Mouse (Mus musculus) kidney, adult 18-20 months (tissue): ENCODE results near the gene Zswim5.
A peak's percentile ranks its signal among the peaks of the same experiment; 100 is the strongest.
"Not testable (repeated sequence)": the region's sequence is repeated elsewhere in the genome, so short reads cannot be mapped to it uniquely, and the experiment has no call there.

Experiments used
- DNase-seq: peaks from one replicate; pipeline ENCODE4 v3.0.0; 2021

Zswim5 gene

DNA sequence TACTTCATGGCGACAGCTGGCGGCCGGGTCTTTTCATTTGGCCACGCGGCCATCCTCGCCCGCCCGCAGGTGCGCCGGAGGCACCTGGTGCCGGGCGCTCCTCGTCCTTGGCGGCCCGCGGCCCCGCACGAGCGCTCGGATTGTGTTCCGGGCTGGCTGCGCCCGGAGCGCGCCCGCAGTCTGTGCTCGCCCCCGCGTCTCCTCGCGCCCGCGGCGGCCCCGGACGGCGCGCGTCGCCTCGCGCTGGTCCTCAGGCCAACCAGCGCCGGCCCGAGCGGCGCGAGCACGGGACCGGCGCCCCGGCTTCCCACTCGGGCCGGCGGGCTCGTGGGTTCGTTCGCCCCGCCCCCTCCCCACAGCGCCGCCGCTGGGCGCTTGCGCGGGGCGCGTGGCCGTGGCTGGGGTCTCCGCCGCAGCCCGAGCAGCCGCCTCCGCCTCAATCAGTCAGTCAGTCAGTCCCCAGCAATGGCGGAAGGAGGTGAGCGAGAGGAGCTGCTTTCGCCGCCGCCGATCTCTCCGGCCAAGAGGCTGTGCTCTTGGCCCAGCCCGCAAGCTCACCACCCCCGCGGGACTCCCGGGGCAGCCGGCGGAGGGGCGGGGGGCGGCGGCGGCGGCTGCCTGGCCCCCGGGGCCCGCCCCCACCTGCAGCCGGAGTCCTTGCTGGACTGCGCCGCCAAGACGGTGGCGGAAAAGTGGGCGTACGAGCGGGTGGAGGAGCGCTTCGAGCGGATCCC lies at the start of gene Zswim5:
TSS of gene Zswim5 (plus strand) at position 382 of the 734 bp plus-strand sequence.
- peak; percentile 82 for DNase-seq

DNA sequence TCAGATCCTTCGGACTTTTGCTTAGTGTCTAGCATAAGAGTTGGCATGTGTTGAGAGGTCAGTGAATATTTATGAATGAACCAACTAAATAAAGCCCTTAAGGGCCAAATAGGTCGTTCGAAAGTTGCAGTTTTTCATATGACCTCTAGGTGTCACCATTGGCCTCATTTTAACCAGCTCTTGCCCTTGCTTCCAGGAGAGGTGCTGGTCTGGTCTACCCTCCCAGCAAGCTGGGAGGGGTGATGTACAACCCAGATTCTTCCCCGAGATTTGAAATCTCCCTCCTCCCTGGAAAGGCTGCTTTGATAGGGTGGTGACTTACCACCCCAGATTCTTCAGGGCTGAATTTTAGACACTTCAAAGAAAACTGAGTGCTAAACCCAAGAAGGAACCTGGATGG lies 49.4 kb upstream of the Zswim5 start:
- DNase-seq: peak; percentile 24

DNA sequence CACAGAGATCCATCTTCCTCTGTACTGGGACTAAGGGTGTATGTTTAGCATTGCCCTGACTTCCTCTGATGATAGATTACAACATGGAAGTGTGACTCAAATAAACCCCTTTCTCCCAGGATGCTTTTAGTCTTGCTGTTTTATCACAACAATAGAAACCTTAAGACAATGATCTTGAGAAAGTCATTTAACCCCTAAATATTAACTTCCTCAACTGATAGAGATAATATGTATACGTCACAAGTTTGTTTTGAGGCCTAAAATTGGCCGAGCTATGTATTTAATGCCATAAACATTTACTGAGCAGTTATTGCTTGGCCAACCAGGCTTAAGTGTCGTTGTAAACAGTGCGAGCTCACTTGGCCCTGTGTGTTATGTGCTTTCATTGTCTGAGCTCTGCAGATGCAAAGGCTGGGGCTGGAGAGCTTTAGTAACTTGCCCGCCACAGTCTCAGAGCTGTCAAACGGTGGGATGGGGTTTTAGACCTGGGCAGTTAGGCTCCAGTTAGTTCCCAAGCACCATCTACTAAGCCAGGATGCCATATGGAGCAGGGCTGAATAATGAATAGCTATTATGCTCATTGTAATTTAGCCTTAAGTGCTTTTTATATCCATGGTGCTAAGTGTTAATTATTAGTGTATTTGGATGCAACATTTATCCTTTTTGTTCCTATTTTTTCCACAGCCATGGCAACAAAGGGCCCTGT lies 47.7 kb upstream of the Zswim5 start:
- no peak for DNase-seq

DNA sequence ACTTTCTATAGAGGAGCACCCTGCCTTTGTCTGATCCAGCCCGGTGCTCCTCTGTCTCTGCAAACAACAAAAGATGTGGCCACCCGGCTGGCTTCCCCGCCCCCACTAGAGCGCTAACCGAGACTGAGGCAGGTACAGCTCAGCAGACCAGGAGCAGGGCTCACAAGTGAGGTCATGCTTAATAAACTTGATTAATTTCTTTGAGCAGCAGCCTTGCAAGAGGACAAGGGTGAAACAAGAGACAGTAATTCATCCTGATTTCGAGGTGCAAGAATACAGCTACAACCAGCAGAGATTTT lies 47.2 kb upstream of the Zswim5 start:
- DNase-seq: no peak

GRCm38 (mm10) chr4:116838999-116839398 lies 38.2 kb upstream of the Zswim5 start:
- DNase-seq: peak; percentile 45

DNA sequence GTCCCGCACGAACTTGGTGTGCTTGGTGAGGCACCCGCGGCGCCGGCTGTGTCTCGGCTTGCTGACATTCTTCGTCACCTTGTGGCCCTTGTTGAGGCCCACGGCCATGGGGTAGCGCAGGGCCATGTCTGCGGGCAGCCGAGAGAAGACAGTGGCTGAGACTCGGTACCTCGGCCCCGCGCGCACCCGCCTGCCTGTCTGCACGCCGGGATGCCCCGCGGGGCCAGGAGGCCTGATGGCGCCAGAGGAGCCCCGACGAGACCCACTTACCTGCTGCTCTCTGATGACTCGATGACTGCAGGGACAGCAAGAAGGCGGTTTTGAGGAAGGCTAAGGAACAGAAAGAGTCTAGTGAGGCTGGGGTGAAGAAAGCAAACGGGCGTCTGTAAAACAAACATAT lies 37.1 kb upstream of the Zswim5 start:
- DNase-seq: not testable (repeated sequence)

- DNase-seq: no peak
Observed at GRCm38 (mm10) chr4:116840841-116841240, 36.3 kb upstream of the Zswim5 start.

- no peak for DNase-seq
Observed at GRCm38 (mm10) chr4:116844324-116844723, 32.9 kb upstream of the Zswim5 start.

GRCm38 (mm10) chr4:116849901-116850300 lies 27.3 kb upstream of the Zswim5 start:
- DNase-seq: no peak

DNA sequence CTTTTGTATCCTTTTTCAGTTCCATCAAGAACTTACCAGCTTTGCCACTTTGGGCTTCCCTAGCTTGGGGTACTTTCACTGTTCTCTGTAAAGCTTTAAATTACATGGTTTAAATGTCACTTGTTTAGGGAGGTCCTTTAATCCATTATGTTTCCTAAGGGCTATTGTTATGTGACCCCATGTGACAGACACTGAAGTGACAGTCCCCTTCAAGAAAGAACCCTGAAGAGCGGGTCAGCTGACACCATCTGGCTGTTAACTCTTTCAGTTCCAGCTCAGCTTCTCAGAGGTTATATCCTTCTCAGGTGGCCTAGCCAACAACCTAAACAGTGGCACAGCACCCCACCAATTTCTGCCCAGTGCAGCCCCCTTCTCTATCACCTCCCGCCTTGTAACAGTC lies 22.9 kb upstream of the Zswim5 start:
- DNase-seq: no peak

DNA sequence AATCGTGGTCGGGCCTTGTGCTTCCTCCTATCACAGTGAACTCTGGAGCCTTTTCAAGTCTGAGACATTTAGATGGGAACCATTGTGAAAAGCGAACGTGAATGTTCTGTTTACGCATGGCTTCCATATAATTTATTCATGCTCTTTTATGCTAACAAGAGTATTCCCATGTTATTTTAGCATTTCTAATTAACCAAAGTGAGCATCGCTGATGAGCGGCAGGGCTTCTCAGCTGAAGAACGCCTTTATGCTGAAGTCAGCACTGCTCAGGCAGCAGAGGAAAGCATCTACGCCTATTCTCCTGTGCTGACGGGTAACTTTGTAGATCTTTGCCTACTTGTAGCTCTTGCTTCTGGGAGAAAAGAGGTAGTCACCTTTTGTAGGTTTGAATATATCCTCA lies 20.0 kb upstream of the Zswim5 start:
- no peak for DNase-seq

DNA sequence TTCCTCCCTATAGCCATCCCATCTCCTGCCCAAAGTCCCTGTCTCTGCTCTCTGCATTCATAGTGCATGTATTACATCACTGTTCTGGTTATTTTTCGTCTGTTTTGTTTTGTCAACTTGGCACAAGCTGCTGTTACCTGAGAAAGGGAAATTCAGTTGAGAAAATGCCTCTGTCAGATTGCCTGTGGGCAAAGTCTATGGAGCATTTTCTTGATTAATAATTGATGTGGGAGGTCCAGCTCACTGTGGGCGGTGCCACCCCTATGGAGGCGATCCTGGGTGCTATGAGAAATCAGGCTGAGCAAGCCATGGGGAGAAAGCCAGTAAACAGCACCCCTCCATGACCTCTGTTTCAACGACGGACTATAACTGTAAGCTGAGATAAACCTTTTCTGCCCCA lies 17.5 kb upstream of the Zswim5 start:
- peak; percentile 70 for DNase-seq

DNA sequence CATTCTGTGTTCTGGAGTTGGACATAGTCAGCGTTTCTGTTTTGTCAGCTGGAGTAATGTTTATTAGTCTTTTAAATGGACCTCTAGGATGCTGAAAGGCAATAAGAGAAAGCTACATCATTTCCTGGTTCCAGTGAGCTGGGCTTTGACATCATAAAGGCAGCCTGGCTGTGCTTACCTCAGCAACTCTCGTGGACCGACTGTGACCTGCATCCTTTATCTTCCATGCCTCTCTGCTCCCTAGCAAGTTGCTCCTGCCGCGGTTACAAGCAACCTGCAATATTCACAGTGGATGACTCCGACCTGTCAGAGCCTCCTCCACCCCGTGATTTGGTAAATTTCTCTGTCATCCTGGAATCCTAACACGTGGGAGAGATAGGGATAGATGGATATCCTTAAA lies 15.2 kb upstream of the Zswim5 start:
- DNase-seq: no peak

GRCm38 (mm10) chr4:116869898-116870297 lies 7.3 kb upstream of the Zswim5 start:
- DNase-seq: no peak

DNA sequence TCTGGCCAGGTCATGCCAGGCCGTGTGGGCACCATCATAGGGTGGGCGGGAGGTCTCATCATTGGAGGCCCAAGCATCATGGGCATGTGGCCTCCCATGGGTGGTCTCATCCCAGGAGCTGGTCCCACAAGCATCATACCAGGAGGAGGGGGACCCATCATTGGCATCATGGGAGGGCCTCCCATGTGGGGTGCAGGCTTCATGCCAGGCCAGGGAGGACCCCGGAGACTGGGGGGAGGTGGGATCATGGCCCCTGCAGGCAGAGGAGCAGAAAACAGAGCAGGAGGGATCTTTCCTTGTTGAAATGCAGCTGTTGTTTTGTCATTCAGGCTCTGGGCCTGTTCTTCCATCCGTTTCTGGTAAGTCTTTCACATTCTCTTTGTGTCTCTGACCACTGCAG lies 2.6 kb upstream of the Zswim5 start:
- DNase-seq: no peak

GRCm38 (mm10) chr4:116876630-116876994 lies 564 bp upstream of the Zswim5 start:
- no peak for DNase-seq

- DNase-seq: no peak
Observed at GRCm38 (mm10) chr4:116877729-116878321, 649 bp downstream of the Zswim5 start.

DNA sequence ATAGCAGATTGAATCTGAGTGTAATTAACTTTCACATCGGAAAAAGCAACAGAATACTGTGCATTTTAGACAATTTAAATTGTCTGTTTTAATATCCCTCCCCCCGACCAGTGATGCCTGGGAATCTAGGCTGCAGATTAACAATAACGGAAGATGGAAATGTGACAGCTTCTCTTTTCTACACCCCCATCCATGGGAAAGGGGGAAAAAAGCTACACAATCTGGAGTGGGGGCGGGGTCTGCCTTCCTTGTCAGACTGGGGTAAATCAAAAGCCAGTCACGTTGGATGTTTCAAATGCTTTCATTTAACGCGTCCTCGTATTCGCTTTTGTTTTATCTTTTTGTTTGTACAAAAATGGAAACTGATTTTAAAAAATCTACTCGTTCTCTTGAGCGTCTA lies 1.3 kb downstream of the Zswim5 start:
- DNase-seq: peak; percentile 21

DNA sequence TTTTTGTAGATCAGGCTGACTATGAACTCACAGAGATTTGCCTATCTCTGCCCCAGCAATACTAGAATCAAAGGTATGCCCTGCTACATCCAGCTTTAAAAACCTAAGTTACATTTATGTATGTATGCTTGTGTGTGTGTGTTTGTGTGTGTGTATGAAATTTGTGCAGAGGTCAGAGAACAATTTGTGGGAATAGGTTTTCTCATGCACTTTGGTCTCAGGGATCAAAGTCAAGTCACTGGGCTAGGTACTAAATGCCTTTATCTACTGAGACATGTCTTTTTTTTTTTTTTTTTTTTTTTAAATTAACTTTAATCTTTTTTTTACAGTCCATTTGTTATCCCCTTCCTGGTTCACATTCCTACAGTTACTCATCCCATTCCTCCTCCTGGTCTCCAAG lies 5.5 kb downstream of the Zswim5 start:
- no peak for DNase-seq

DNA sequence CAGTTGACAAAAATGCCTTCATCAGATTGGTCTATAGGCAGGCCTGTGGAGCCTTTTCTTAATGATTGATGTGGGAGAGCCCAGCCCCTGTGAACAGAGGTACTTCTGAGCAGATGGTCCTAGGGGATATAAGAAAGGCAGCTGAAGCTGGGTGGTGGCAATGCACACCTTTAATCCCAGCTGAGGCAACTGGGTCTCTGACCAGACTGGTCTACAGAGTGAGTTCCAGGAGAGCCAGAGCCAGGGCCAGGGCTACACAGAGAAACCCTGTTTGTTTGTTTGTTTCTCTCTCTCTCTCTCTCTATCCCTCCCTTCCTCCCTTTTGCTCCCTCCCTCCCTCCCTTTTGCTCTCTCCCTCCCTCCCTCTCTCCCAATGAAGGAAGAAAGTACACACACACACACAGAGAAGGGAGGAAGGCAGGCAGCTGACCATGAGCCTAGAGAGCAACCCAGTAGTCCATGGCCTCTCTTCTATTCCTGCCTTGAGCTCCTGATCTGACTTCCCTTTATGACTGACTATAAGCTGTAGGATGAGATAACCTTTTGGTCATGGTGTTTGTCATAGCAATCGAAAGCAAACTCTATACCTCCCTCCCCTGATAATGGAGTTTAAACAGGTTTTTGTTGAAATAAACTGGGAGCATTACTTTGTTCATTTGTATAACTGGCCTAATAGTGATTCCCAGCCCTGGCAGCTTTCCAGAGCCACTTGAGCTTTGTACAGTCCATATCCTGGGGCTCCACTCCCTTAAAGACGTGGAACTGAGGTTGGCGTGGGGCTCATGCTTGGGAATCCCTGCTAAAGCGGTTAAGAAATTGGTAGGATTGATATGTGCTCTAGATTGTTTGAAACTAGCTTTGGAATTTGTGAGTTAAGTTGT lies 17.3 kb downstream of the Zswim5 start:
- DNase-seq: peak; percentile 27

GRCm38 (mm10) chr4:116910489-116911181 lies 33.5 kb downstream of the Zswim5 start:
- no peak for DNase-seq

DNA sequence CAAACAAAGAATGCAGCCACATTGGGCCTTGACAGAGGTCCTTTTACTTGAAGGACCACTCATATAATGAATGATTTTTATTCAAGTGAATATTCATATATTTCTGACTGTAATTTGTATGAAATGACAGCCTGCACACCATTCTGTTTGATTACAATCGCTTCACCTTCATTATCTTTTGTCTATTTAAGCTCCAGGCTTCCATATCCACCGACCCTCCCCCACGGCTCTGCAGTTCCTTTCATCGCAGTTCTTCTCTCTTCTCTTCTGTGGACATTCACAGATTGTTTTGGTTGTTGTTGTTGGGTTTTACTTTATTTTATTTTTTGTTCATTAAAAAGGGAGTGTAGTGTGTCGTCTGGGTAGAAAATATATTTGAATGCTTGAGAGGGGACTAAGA lies 34.0 kb downstream of the Zswim5 start:
- DNase-seq: no peak

DNA sequence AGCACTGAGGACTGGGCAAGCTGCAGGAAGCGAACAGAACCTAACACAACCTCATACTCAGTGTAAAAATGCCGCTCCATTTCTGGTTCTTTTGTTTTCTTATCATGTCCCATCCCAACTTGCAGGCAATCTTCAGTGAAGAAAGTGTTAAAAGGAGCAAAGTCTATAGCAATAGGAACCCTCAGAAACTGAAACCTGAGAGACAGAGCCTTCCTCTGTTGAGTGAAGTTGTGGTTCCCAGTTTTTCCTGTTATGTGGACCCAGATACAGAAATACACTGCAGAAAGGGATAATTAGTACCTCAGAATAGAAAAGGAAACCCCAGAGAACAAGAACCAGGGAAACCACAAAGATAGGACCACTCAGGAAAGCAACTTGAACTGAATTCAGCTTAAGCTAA lies 36.1 kb downstream of the Zswim5 start:
- DNase-seq: no peak
